Mouse (Mus musculus): Measurements from ENCODE around the gene Zbtb38.

Zbtb38 gene

GRCm38 (mm10) chr9:96713472-96714390, 38.9 kb downstream of the Zbtb38 start:
- DNase-seq (ENCODE audit: low spot score in 2 of 2): no peak

- DNase-seq (ENCODE audit: low spot score in 2 of 2): peak in 1 of 2 experiments; percentile 60
Observed at GRCm38 (mm10) chr9:96712758-96713471, 39.7 kb downstream of the Zbtb38 start.

GRCm38 (mm10) chr9:96712045-96712444, 40.6 kb downstream of the Zbtb38 start:
- DNase-seq (ENCODE audit: low spot score in 2 of 2): no peak

- no peak for DNase-seq (ENCODE audit: low spot score in 2 of 2)
Observed at GRCm38 (mm10) chr9:96710241-96710946, 42.2 kb downstream of the Zbtb38 start.

GRCm38 (mm10) chr9:96708905-96709304, 43.7 kb downstream of the Zbtb38 start:
- DNase-seq (ENCODE audit: low spot score in 2 of 2): no peak

GRCm38 (mm10) chr9:96707964-96708363, 44.7 kb downstream of the Zbtb38 start:
- no peak for DNase-seq (ENCODE audit: low spot score in 2 of 2)

GRCm38 (mm10) chr9:96705576-96706285, 46.9 kb downstream of the Zbtb38 start:
- DNase-seq (ENCODE audit: low spot score in 2 of 2): peak; percentile 71 to 82

- no peak for DNase-seq (ENCODE audit: low spot score in 2 of 2)
Observed at GRCm38 (mm10) chr9:96704935-96705334, 47.7 kb downstream of the Zbtb38 start.

GRCm38 (mm10) chr9:96701891-96702290, 50.7 kb downstream of the Zbtb38 start:
- DNase-seq (ENCODE audit: low spot score in 2 of 2): no peak

- DNase-seq (ENCODE audit: low spot score in 2 of 2): no peak
Observed at GRCm38 (mm10) chr9:96699276-96700035, 53.2 kb downstream of the Zbtb38 start.

- DNase-seq (ENCODE audit: low spot score in 2 of 2): peak; percentile 32 to 52
Observed at GRCm38 (mm10) chr9:96696788-96697492, 55.7 kb downstream of the Zbtb38 start.

GRCm38 (mm10) chr9:96696141-96696561, 56.5 kb downstream of the Zbtb38 start:
- DNase-seq (ENCODE audit: low spot score in 2 of 2): no peak

- no peak for DNase-seq (ENCODE audit: low spot score in 2 of 2)
Observed at GRCm38 (mm10) chr9:96690461-96690863, 62.2 kb downstream of the Zbtb38 start.

GRCm38 (mm10) chr9:96689076-96689475, 63.6 kb downstream of the Zbtb38 start:
- no peak for DNase-seq (ENCODE audit: low spot score in 2 of 2)

- no peak for DNase-seq (ENCODE audit: low spot score in 2 of 2)
Observed at GRCm38 (mm10) chr9:96688194-96688875, 64.3 kb downstream of the Zbtb38 start.

- DNase-seq (ENCODE audit: low spot score in 2 of 2): no peak
Observed at GRCm38 (mm10) chr9:96687591-96688186, 64.9 kb downstream of the Zbtb38 start.

GRCm38 (mm10) chr9:96685600-96686084, 67.0 kb downstream of the Zbtb38 start:
- no peak for DNase-seq (ENCODE audit: low spot score in 2 of 2)

- DNase-seq (ENCODE audit: low spot score in 2 of 2): no peak
Observed at GRCm38 (mm10) chr9:96684866-96685599, 67.6 kb downstream of the Zbtb38 start.
